Mouse (Mus musculus) intestine, postnatal 0 days (tissue): Measurements from ENCODE around the gene 9930021J03Rik. TPM values are rescaled to one million over a fixed set of nuclear protein-coding genes. Genes with fewer than 3 reads are reported as not detected.

Experiments used
- ATAC-seq: fragments of 200-750 bp; cut with Nextera tagmentation; 2 replicates; pipeline ENCODE4 v1.8.0; 2017; ENCODE audit warnings: mild to moderate bottlenecking, moderate TSS enrichment, moderate library complexity
- H3K27ac ChIP-seq: fragments of 300-500 bp; sonication (generic); 2 replicates; pipeline ENCODE4 v1.5.1; 2014; ENCODE audit warnings: mild to moderate bottlenecking, low read depth, low read length, moderate library complexity
- H3K27me3 ChIP-seq: fragments of 300-500 bp; sonication (generic); replicated peaks from 2 replicates; pipeline ENCODE4 v1.6.1; 2014; ENCODE audit warnings: low read length, mixed read lengths; ENCODE audit not compliant: control insufficient read depth, insufficient read depth
- H3K36me3 ChIP-seq: fragments of 300-500 bp; sonication (generic); 2 replicates; pipeline ENCODE4 v1.6.1; 2014; ENCODE audit warnings: mild to moderate bottlenecking, moderate library complexity; ENCODE audit not compliant: control insufficient read depth, insufficient read depth
- H3K4me1 ChIP-seq: fragments of 300-500 bp; sonication (generic); replicated peaks from 2 replicates; pipeline ENCODE4 v1.6.1; 2014; ENCODE audit warnings: antibody characterized with exemption, low read length, mixed read lengths; ENCODE audit not compliant: control insufficient read depth, insufficient read depth
- H3K4me2 ChIP-seq: fragments of 300-500 bp; sonication (generic); replicated peaks from 2 replicates; pipeline ENCODE4 v1.6.1; 2014; ENCODE audit warnings: low read depth, mild to moderate bottlenecking, moderate library complexity
- H3K4me3 ChIP-seq: fragments of 300-500 bp; sonication (generic); 2 replicates; pipeline ENCODE4 v1.5.1; 2014; ENCODE audit warnings: low read depth, low read length
- H3K9ac ChIP-seq: fragments of 300-500 bp; sonication (generic); 2 replicates; pipeline ENCODE4 v1.6.1; 2014; ENCODE audit warnings: mild to moderate bottlenecking, low read depth, low read length
- H3K9me3 ChIP-seq: fragments of 300-500 bp; sonication (generic); 2 replicates; pipeline ENCODE4 v1.6.1; 2016; ENCODE audit warnings: mixed run types; ENCODE audit not compliant: control insufficient read depth
- CTCF ChIP-seq: sonication (generic); IDR thresholded peaks from 2 replicates; pipeline ENCODE4 v1.5.1; 2016; ENCODE audit warnings: low read depth, mild to moderate bottlenecking, control low read depth, antibody characterized with exemption, moderate library complexity
- WGBS: fragments of 180-500 bp; shearing (Covaris S2); extraction: QIAGEN DNeasy Blood & Tissue Kit; methylation state at CpG from one replicate; pipeline ENCODE4 v1.1.7; 2014; 5-methylcytosine and 5-hydroxymethylcytosine counted together
- polyA plus RNA-seq: library from polyadenylated mRNA; unstranded; fragments of >200 nt; fragmentation: Nextera tagmentation; extraction: Ambion mirVana; gene quantifications from 2 replicates; pipeline ENCODE4 v1.2.1, GENCODE M21; 2015

9930021J03Rik gene
- polyA plus RNA-seq, 1 experiment from 2014 or later: 3.4 TPM

DNA sequence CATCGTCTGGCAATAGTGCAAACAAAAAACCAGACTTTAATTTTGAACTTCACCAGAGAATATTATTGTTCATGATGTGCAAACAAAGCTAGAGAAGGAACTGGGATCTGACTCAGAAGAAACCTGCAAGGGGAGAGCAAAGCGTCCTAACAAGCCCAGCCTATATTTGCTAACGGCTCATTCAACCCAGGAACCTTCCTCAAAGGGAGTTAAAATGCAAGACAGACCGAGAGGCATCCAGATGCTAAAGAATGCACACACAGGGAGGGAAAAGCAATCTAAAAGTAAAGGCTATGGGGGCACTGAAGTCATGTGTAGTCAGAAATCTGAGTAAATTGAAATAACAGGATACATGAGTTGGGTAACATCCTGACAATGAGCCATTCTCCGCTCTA lies 37.8 kb upstream of the 9930021J03Rik start:
- H3K4me3 ChIP-seq: no peak overlapping the region
- ATAC-seq: no peak
- no peak overlapping the region for H3K27ac ChIP-seq
- H3K9ac ChIP-seq: no peak overlapping the region
- no peaks in the 10 kb centered on the region for H3K36me3 ChIP-seq
- no peaks in the 10 kb centered on the region for H3K27me3 ChIP-seq
- no peak overlapping the region for H3K4me2 ChIP-seq
- no peaks in the 10 kb centered on the region for H3K4me1 ChIP-seq
- 35% methylated on average over 5 of the region's 5 CpGs for WGBS
- TF ChIP-seq CTCF: no peak
- H3K9me3 ChIP-seq: no peaks in the 10 kb centered on the region

GRCm38 (mm10) chr19:29842973-29843372 lies 37.2 kb upstream of the 9930021J03Rik start:
- WGBS: 53% methylated on average over 8 of the region's 8 CpGs
- Histone ChIP-seq H3K27ac (no peak overlapping the region), H3K36me3 (no peaks in the 10 kb centered on the region), H3K27me3 (no peaks in the 10 kb centered on the region), H3K4me2 (no peak overlapping the region), H3K9ac (no peak overlapping the region), H3K4me1 (no peaks in the 10 kb centered on the region), H3K9me3 (no peaks in the 10 kb centered on the region), H3K4me3 (no peak overlapping the region)
- ATAC-seq: no peak
- no peak for TF ChIP-seq CTCF

GRCm38 (mm10) chr19:29840642-29841041 lies 34.9 kb upstream of the 9930021J03Rik start:
- Histone ChIP-seq H3K4me1 (no peaks in the 10 kb centered on the region), H3K9ac (no peak overlapping the region), H3K36me3 (no peaks in the 10 kb centered on the region), H3K4me3 (no peak overlapping the region), H3K27ac (no peak overlapping the region), H3K4me2 (no peak overlapping the region), H3K27me3 (no peaks in the 10 kb centered on the region), H3K9me3 (no peaks in the 10 kb centered on the region)
- no peak for TF ChIP-seq CTCF
- no peak for ATAC-seq
- 77% methylated on average over 4 of the region's 4 CpGs for WGBS

DNA sequence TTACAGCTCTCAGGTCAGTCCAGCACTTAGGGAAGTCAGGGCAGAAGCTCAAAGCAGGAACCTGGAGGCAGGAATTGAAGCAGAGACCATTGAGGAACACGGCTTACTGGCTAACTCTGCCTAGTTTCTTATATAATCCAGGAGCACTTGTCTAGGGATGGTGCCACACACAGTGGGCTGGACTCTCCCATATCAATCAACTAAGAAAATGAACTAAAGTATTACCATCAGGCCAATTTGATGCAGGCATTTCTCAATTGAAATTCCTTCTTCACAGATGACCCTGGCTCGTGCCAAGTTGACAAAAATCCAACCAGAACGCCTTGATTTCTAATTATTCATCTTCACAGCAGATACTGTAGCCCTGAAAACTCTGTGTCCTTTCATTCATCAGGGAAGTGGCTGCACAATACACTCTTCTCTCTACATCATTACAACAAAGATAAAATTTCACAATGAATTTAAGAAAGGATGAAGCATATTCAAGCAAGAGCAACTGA lies 32.9 kb upstream of the 9930021J03Rik start:
- Histone ChIP-seq H3K4me1 (no peaks in the 10 kb centered on the region), H3K27ac (no peak overlapping the region), H3K9ac (no peak overlapping the region), H3K36me3 (no peaks in the 10 kb centered on the region), H3K9me3 (no peaks in the 10 kb centered on the region), H3K4me3 (no peak overlapping the region), H3K4me2 (no peak overlapping the region), H3K27me3 (no peaks in the 10 kb centered on the region)
- no peak for ATAC-seq
- no peak for TF ChIP-seq CTCF
- WGBS: 80% methylated on average over 3 of the region's 3 CpGs

GRCm38 (mm10) chr19:29838171-29838570 lies 32.4 kb upstream of the 9930021J03Rik start:
- ATAC-seq: no peak
- TF ChIP-seq CTCF: no peak
- H3K4me3 ChIP-seq: no peak overlapping the region

GRCm38 (mm10) chr19:29835364-29836034 lies 29.7 kb upstream of the 9930021J03Rik start:
- Histone ChIP-seq H3K27ac (no peak overlapping the region), H3K9me3 (no peaks in the 10 kb centered on the region), H3K9ac (no peak overlapping the region), H3K4me3 (no peak overlapping the region), H3K36me3 (no peaks in the 10 kb centered on the region), H3K4me1 (no peaks in the 10 kb centered on the region), H3K27me3 (no peaks in the 10 kb centered on the region), H3K4me2 (no peak overlapping the region)
- no peak for TF ChIP-seq CTCF
- ATAC-seq: peak; percentile 69
- 25% methylated on average over 3 of the region's 3 CpGs for WGBS

More at GRCm38 (mm10) chr19:29838171-29838570, 32.4 kb upstream of the 9930021J03Rik start:
- Histone ChIP-seq H3K27ac (no peak overlapping the region), H3K4me1 (no peaks in the 10 kb centered on the region), H3K9me3 (no peaks in the 10 kb centered on the region), H3K27me3 (no peaks in the 10 kb centered on the region), H3K36me3 (no peaks in the 10 kb centered on the region), H3K4me2 (no peak overlapping the region), H3K9ac (no peak overlapping the region)
- WGBS: 79% methylated on average over 1 of the region's 1 CpGs

DNA sequence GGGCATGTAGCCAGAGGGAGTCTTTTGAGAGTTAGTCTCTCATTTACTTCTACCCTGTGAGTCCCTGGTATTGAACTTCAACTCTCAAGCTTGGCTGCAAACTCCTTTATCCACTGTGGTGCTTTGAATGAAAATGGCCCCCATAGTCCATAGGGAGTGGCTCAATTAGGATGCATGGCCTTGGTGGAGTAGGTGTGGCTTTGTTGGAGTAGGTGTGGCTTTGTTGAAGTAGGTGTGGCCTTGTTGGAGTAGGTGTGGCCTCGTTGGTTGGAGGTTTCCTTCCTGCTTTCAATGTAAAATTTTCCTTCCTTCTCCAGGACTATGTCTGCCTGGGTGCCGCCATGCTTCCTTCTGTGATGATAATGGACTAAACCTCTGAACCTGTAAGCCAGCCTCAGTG lies 25.1 kb upstream of the 9930021J03Rik start:
- H3K9me3 ChIP-seq: no peaks in the 10 kb centered on the region
- ATAC-seq: no peak
- 85% methylated on average over 2 of the region's 2 CpGs for WGBS

More for the DNA sequence above, 25.1 kb upstream of the 9930021J03Rik start:
- Histone ChIP-seq H3K4me2 (no peak overlapping the region), H3K27ac (no peak overlapping the region), H3K4me1 (no peaks in the 10 kb centered on the region), H3K36me3 (no peaks in the 10 kb centered on the region), H3K4me3 (no peak overlapping the region), H3K9ac (no peak overlapping the region), H3K27me3 (no peaks in the 10 kb centered on the region)
- TF ChIP-seq CTCF: no peak
